Mouse (Mus musculus) heart, adult 2 months (tissue): ENCODE measurements at regions not wholly inside any gene's neighbourhood (a gene's known extent, or its start where the extent isn't known, plus 50 kb on each side); places are given as distances from the start of the nearest gene placed in this dataset.

ENCODE experiments used
- CTCF ChIP-seq: fragments of 200-600 bp; IDR thresholded peaks from 2 replicates; pipeline ENCODE4 v1.8.1; 2022; ENCODE audit warnings: antibody characterized with exemption, mild to moderate bottlenecking, moderate library complexity
- EP300 ChIP-seq: fragments of 200-500 bp; IDR thresholded peaks from 2 replicates; pipeline ENCODE4 v1.6.1; 2011; ENCODE audit warnings: low read depth, low read length, control low read depth; ENCODE audit not compliant: insufficient read depth

GRCm38 (mm10) chr12:69456746-69457145 lies 84.5 kb upstream of the Gm9887 start:
- TF ChIP-seq CTCF (no peak), EP300 (no peak)
